Mouse (Mus musculus): ENCODE measurements around the gene Zfp784.
A peak's percentile ranks its signal among the peaks of the same experiment; 100 is the strongest.
"Not testable (repeated sequence)": the region's sequence is repeated elsewhere in the genome, so short reads cannot be mapped to it uniquely, and the experiment has no call there.

Zfp784 gene

GRCm38 (mm10) chr7:5020000-5020681, 18.1 kb downstream of the Zfp784 start, which contains the start of the genes Zfp865 and Ccdc106:
TSS of gene Zfp865 (plus strand) at chr7:5020376.
TSS of gene Ccdc106 (plus strand) at chr7:5020553.
- DNase-seq (ENCODE audit: low read depth, low spot score): peak; percentile 98

- not testable (repeated sequence) for DNase-seq (ENCODE audit: low read depth, low spot score)
Observed at GRCm38 (mm10) chr7:5019576-5019975, 18.7 kb downstream of the Zfp784 start.

- no peak for DNase-seq (ENCODE audit: low read depth, low spot score)
Observed at GRCm38 (mm10) chr7:5017931-5018330, 20.3 kb downstream of the Zfp784 start.

GRCm38 (mm10) chr7:5017352-5017751, 20.9 kb downstream of the Zfp784 start:
- DNase-seq (ENCODE audit: low read depth, low spot score): peak; percentile 80

GRCm38 (mm10) chr7:5016920-5017319, 21.3 kb downstream of the Zfp784 start:
- peak; percentile 62 for DNase-seq (ENCODE audit: low read depth, low spot score)

- no peak for DNase-seq (ENCODE audit: low read depth, low spot score)
Observed at GRCm38 (mm10) chr7:5016057-5016456, 22.2 kb downstream of the Zfp784 start.

- peak; percentile 96 for DNase-seq (ENCODE audit: low read depth, low spot score)
Observed at GRCm38 (mm10) chr7:5015118-5016001, 22.9 kb downstream of the Zfp784 start, which contains the start of gene Gm44973. TSS of gene Gm44973 (plus strand) at chr7:5015496.

- DNase-seq (ENCODE audit: low read depth, low spot score): peak; percentile 98
Observed at GRCm38 (mm10) chr7:5014251-5015117, 23.8 kb downstream of the Zfp784 start, which contains the start of the genes Zfp524 and Fiz1. TSS of gene Zfp524 (plus strand) at chr7:5014415. TSS of gene Fiz1 (minus strand) at chr7:5014697.

- peak; percentile 95 for DNase-seq (ENCODE audit: low read depth, low spot score)
Observed at GRCm38 (mm10) chr7:5012681-5013513, 25.3 kb downstream of the Zfp784 start.

- DNase-seq (ENCODE audit: low read depth, low spot score): peak; percentile 77
Observed at GRCm38 (mm10) chr7:5008229-5008628, 30.0 kb downstream of the Zfp784 start.

GRCm38 (mm10) chr7:5002876-5003275, 35.4 kb downstream of the Zfp784 start:
- peak; percentile 69 for DNase-seq (ENCODE audit: low read depth, low spot score)

GRCm38 (mm10) chr7:4999876-5000275, 38.4 kb downstream of the Zfp784 start:
- DNase-seq (ENCODE audit: low read depth, low spot score): no peak

GRCm38 (mm10) chr7:4996934-4997333, 41.3 kb downstream of the Zfp784 start:
- DNase-seq (ENCODE audit: low read depth, low spot score): no peak

GRCm38 (mm10) chr7:4996003-4996895, 42.0 kb downstream of the Zfp784 start, which contains the start of gene Zfp579:
TSS of gene Zfp579 (minus strand) at chr7:4996158.
- DNase-seq (ENCODE audit: low read depth, low spot score): peak; percentile 92

- no peak for DNase-seq (ENCODE audit: low read depth, low spot score)
Observed at GRCm38 (mm10) chr7:4995268-4996002, 42.8 kb downstream of the Zfp784 start.

GRCm38 (mm10) chr7:4993999-4994788, 44.1 kb downstream of the Zfp784 start:
- DNase-seq (ENCODE audit: low read depth, low spot score): no peak

GRCm38 (mm10) chr7:4993347-4993998, 44.8 kb downstream of the Zfp784 start:
- no peak for DNase-seq (ENCODE audit: low read depth, low spot score)
